29 mouse cellular contexts compared by ENCODE assay signal in genomic region chr5:35135903-35136302, GRCm38 (mm10). TPM values are rescaled to one million over a fixed set of nuclear protein-coding genes. Genes with fewer than 3 reads are reported as not detected.
DNase-seq lines count a peak whose midpoint lies in the region; ATAC-seq and TF ChIP-seq lines count a peak whose summit lies in the region.
"Had no signal": no experiment of that assay in that cellular context is flagged by ENCODE, and none has a peak within 500 bp of the region (broad histone marks: within the 10 kb centered on the region; RNA-seq: fewer than 3 reads in every experiment).

No protein-coding gene starts in this region.

- H3K4me3 ChIP-seq in lung, embryonic 14.5 days (ENCODE audit: low read depth, low read length) = no peak overlapping the region
- H3K4me3 ChIP-seq in lung, postnatal 0 days (ENCODE audit: low read depth, low read length) = no peak overlapping the region
- no peak overlapping the region for H3K4me3 ChIP-seq in midbrain, embryonic 14.5 days (replicated peaks; ENCODE audit: low read depth, low read length)
- H3K4me3 ChIP-seq: embryonic facial prominence, embryonic 12.5 days; embryonic facial prominence, embryonic 15.5 days; gastrocnemius, adult 2 months; heart, adult 2 months; heart, embryonic 10.5 days; heart, embryonic 13.5 days had no signal

- H3K4me2 ChIP-seq in lung, embryonic 14.5 days = no peak overlapping the region
- no peak overlapping the region for H3K4me2 ChIP-seq in lung, postnatal 0 days (replicated peaks; ENCODE audit: low read depth, low read length)
- no peak overlapping the region for H3K4me2 ChIP-seq in midbrain, embryonic 14.5 days (ENCODE audit: low read length)
- H3K4me2 ChIP-seq: embryonic facial prominence, embryonic 12.5 days; embryonic facial prominence, embryonic 15.5 days; heart, embryonic 13.5 days; hindbrain, embryonic 14.5 days had no signal

- peak; percentile 98 for TF ChIP-seq EP300 in lung, postnatal 0 days (IDR thresholded peaks at IDR 0.05)

- no peaks in the 10 kb centered on the region for H3K9me3 ChIP-seq in lung, embryonic 14.5 days (ENCODE audit: low read depth, low read length)
- no peaks in the 10 kb centered on the region for H3K9me3 ChIP-seq in lung, postnatal 0 days (ENCODE audit: low read length)
- no peaks in the 10 kb centered on the region for H3K9me3 ChIP-seq in midbrain, embryonic 14.5 days (ENCODE audit: control insufficient read depth, low read length)
- H3K9me3 ChIP-seq: embryonic facial prominence, embryonic 12.5 days; embryonic facial prominence, embryonic 15.5 days; G1E; heart, embryonic 10.5 days; heart, embryonic 13.5 days had no signal

- H3K4me1 ChIP-seq in lung, embryonic 14.5 days (ENCODE audit: insufficient read depth) = no peaks in the 10 kb centered on the region
- H3K4me1 ChIP-seq in lung, postnatal 0 days (ENCODE audit: insufficient read depth, low read depth, low read length) = no peaks in the 10 kb centered on the region; the same call in 1 of the 2 replicates
- 0 out of 2 replicates have a peak, but pooled peaks cover 4% of the 10 kb centered on the region for H3K4me1 ChIP-seq in midbrain, embryonic 14.5 days (ENCODE audit: control insufficient read depth, insufficient read depth, low read length)
- H3K4me1 ChIP-seq: embryonic facial prominence, embryonic 12.5 days had no signal

- no peak for TF ChIP-seq CTCF in lung, embryonic 14.5 days (IDR thresholded peaks at IDR 0.05; ENCODE audit: low read depth)
- TF ChIP-seq CTCF in lung, postnatal 0 days (IDR thresholded peaks at IDR 0.05) = no peak

- H3K27me3 ChIP-seq in lung, embryonic 14.5 days (ENCODE audit: insufficient read depth, low read length) = no peaks in the 10 kb centered on the region
- H3K27me3 ChIP-seq in lung, postnatal 0 days (replicated peaks; ENCODE audit: insufficient read depth, low read length) = no peaks in the 10 kb centered on the region
- no peaks in the 10 kb centered on the region for H3K27me3 ChIP-seq in midbrain, embryonic 14.5 days (ENCODE audit: control insufficient read depth, insufficient read depth, low read length)
- H3K27me3 ChIP-seq: embryonic facial prominence, embryonic 12.5 days; embryonic facial prominence, embryonic 15.5 days had no signal

- peak; percentile 48 to 71 for DNase-seq in lung, adult 18-20 months
- DNase-seq in lung, postnatal 14 days = no peak
- DNase-seq in lung, embryonic 14.5 days = peak; percentile 30
- DNase-seq in lung, postnatal 0 days (ENCODE audit: low spot score) = peak; percentile 93
- DNase-seq in lung, postnatal 36 days = peak; percentile 76
- no peak for DNase-seq in midbrain, embryonic 14.5 days
- no peak for DNase-seq in heart, adult 11 months
- DNase-seq in kidney, postnatal 25 days = no peak
- DNase-seq: adrenal gland, adult 2 months; adrenal gland, postnatal 25 days; B cell, adult 2 months; cerebellum, adult 11-12 months; cerebellum, adult 8-10 months; cerebellum, postnatal 14 days; forebrain, postnatal 0 days; gastrocnemius, adult 2 months; gastrocnemius, postnatal 14 days; heart, adult 2 months; heart, postnatal 14 days; heart, postnatal 4 days had no signal

- H3K36me3 ChIP-seq in lung, embryonic 14.5 days (ENCODE audit: insufficient read depth) = no peaks in the 10 kb centered on the region
- H3K36me3 ChIP-seq in lung, postnatal 0 days (ENCODE audit: insufficient read depth, low read length) = no peaks in the 10 kb centered on the region
- H3K36me3 ChIP-seq in midbrain, embryonic 14.5 days (ENCODE audit: control insufficient read depth, insufficient read depth, low read length) = no peaks in the 10 kb centered on the region
- H3K36me3 ChIP-seq: embryonic facial prominence, embryonic 12.5 days; embryonic facial prominence, embryonic 15.5 days; G1E; heart, embryonic 10.5 days; heart, embryonic 13.5 days had no signal

- ATAC-seq in lung, embryonic 14.5 days (ENCODE audit: insufficient read depth) = peak; percentile 55; the same call in 1 of the 2 replicates
- peak; percentile 87 for ATAC-seq in lung, postnatal 0 days
- no peak for ATAC-seq in midbrain, embryonic 14.5 days (ENCODE audit: low FRiP score, low TSS enrichment)
- ATAC-seq: forebrain, embryonic 14.5 days; forebrain, postnatal 0 days; hindbrain, postnatal 0 days; Patski had no signal

- 45% methylated on average over 5 of the region's 5 CpGs for WGBS in lung, embryonic 14.5 days
- 37% methylated on average over 5 of the region's 5 CpGs for WGBS in lung, postnatal 0 days
- 76% methylated on average over 5 of the region's 5 CpGs for WGBS in midbrain, embryonic 14.5 days

- H3K27ac ChIP-seq in lung, embryonic 14.5 days (ENCODE audit: low read depth) = peak overlapping the region; percentile 32
- H3K27ac ChIP-seq in lung, postnatal 0 days (ENCODE audit: low read length) = peak overlapping the region; percentile 65
- H3K27ac ChIP-seq in midbrain, embryonic 14.5 days (replicated peaks; ENCODE audit: low read depth, low read length) = no peak overlapping the region
- H3K27ac ChIP-seq: embryonic facial prominence, embryonic 12.5 days; embryonic facial prominence, embryonic 15.5 days; gastrocnemius, adult 2 months; heart, adult 2 months; heart, embryonic 10.5 days; heart, embryonic 13.5 days; hindbrain, embryonic 14.5 days; hindbrain, postnatal 0 days had no signal

- H3K9ac ChIP-seq in lung, embryonic 14.5 days = no peak overlapping the region
- H3K9ac ChIP-seq in lung, postnatal 0 days (replicated peaks; ENCODE audit: low read depth) = no peak overlapping the region
- H3K9ac ChIP-seq in midbrain, embryonic 14.5 days (replicated peaks; ENCODE audit: low read length) = no peak overlapping the region
- H3K9ac ChIP-seq: embryonic facial prominence, embryonic 12.5 days; embryonic facial prominence, embryonic 15.5 days; forebrain, postnatal 0 days; heart, embryonic 13.5 days; hindbrain, embryonic 14.5 days had no signal

RNA-seq across cellular contexts. Expression of gene Lrpap1, which starts 30.3 kb away (rescaled TPM):
- 120 and 127 TPM in 2 replicates for polyA plus RNA-seq in lung, embryonic 14.5 days (2014; fragmentation: Nextera tagmentation; extraction: Ambion mirVana)
- 170 and 184 TPM in 2 replicates for polyA plus RNA-seq in lung, postnatal 0 days (2015; fragmentation: Nextera tagmentation; extraction: Ambion mirVana)
- polyA plus RNA-seq in midbrain, embryonic 14.5 days (2014; fragmentation: Nextera tagmentation; extraction: Ambion mirVana) = 132 and 136 TPM in 2 replicates

Comparison
In these comparisons a context has a peak if more than half of its experiments do, and no peak if none do; other contexts are left out.
1. DNase-seq: peak in lung, adult 18-20 months (2 of 2), lung, embryonic 14.5 days (single experiment), lung, postnatal 0 days (single experiment) and lung, postnatal 36 days (single experiment); none in lung, postnatal 14 days (single experiment), midbrain, embryonic 14.5 days (single experiment), heart, adult 11 months (single experiment) and kidney, postnatal 25 days (0 of 2).